Mouse (Mus musculus) heart, embryonic 11.5 days (tissue): ENCODE measurements around the gene Gm43064. TPM values are rescaled to one million over a fixed set of nuclear protein-coding genes. Genes with fewer than 3 reads are reported as not detected.

Source experiments
- ATAC-seq: fragments of 200-750 bp; cut with Nextera tagmentation; replicated peaks from 2 replicates; pipeline ENCODE4 v1.8.0; 2017; ENCODE audit warnings: moderate library complexity; ENCODE audit not compliant: insufficient number of reproducible peaks, low FRiP score, low TSS enrichment
- H3K27ac ChIP-seq: fragments of 300-500 bp; sonication (generic); 2 replicates; pipeline ENCODE4 v1.5.1; 2014; ENCODE audit warnings: mild to moderate bottlenecking, low read depth, low read length
- H3K27me3 ChIP-seq: fragments of 300-500 bp; sonication (generic); 2 replicates; pipeline ENCODE4 v1.6.1; 2014; ENCODE audit warnings: mild to moderate bottlenecking, low read length, mixed read lengths; ENCODE audit not compliant: control insufficient read depth, insufficient read depth
- H3K36me3 ChIP-seq: fragments of 300-500 bp; sonication (generic); 2 replicates; pipeline ENCODE4 v1.6.1; 2014; ENCODE audit warnings: mild to moderate bottlenecking, low read length, moderate library complexity, mixed read lengths; ENCODE audit not compliant: control insufficient read depth, insufficient read depth
- H3K4me1 ChIP-seq: fragments of 300-500 bp; sonication (generic); 2 replicates; pipeline ENCODE4 v1.6.1; 2014; ENCODE audit warnings: low read length; ENCODE audit not compliant: control insufficient read depth, insufficient read depth
- H3K4me2 ChIP-seq: fragments of 300-500 bp; sonication (generic); 2 replicates; pipeline ENCODE4 v1.6.1; 2014; ENCODE audit warnings: mild to moderate bottlenecking, moderate library complexity
- H3K4me3 ChIP-seq: fragments of 300-500 bp; sonication (generic); 2 replicates; pipeline ENCODE4 v1.5.1; 2014; ENCODE audit warnings: low read depth, low read length
- H3K9ac ChIP-seq: fragments of 300-500 bp; sonication (generic); 2 replicates; pipeline ENCODE4 v1.6.1; 2014; ENCODE audit warnings: mild to moderate bottlenecking, low read depth, low read length, moderate library complexity
- H3K9me3 ChIP-seq: fragments of 300-500 bp; sonication (generic); replicated peaks from 2 replicates; pipeline ENCODE4 v1.6.1; 2016; ENCODE audit warnings: low read length; ENCODE audit not compliant: control insufficient read depth
- WGBS: fragments of 180-500 bp; shearing (Covaris S2); extraction: QIAGEN DNeasy Blood & Tissue Kit; methylation state at CpG from one replicate; pipeline ENCODE4 v1.1.7; 2014; ENCODE audit not compliant: insufficient replicate concordance; 5-methylcytosine and 5-hydroxymethylcytosine counted together
- polyA plus RNA-seq: library from polyadenylated mRNA; unstranded; fragments of >200 nt; fragmentation: Nextera tagmentation; extraction: Ambion mirVana; gene quantifications from 2 replicates; pipeline ENCODE4 v1.2.1, GENCODE M21; 2014

The Gm43064 gene
- polyA plus RNA-seq, 1 experiment from 2014 or later, result 0.19 TPM

- H3K9me3 ChIP-seq, result no peaks in the 10 kb centered on the region
- H3K4me1 ChIP-seq, result no peaks in the 10 kb centered on the region
- 71% methylated on average over 4 of the region's 4 CpGs for WGBS
- no peaks in the 10 kb centered on the region for H3K27me3 ChIP-seq
- no peak overlapping the region for H3K4me3 ChIP-seq
- H3K36me3 ChIP-seq, result no peaks in the 10 kb centered on the region
- no peak for ATAC-seq
- H3K27ac ChIP-seq, result no peak overlapping the region
- no peak overlapping the region for H3K4me2 ChIP-seq
- no peak overlapping the region for H3K9ac ChIP-seq
Observed at GRCm38 (mm10) chr3:103868008-103868407, 58.6 kb downstream of the Gm43064 start.

- Histone ChIP-seq H3K9me3 (no peaks in the 10 kb centered on the region), H3K27ac (no peak overlapping the region), H3K4me1 (no peaks in the 10 kb centered on the region), H3K9ac (no peak overlapping the region), H3K36me3 (no peaks in the 10 kb centered on the region), H3K4me2 (no peak overlapping the region), H3K4me3 (no peak overlapping the region), H3K27me3 (no peaks in the 10 kb centered on the region)
- ATAC-seq, result no peak
- 65% methylated on average over 3 of the region's 3 CpGs for WGBS
Observed at GRCm38 (mm10) chr3:103872663-103873098, 63.3 kb downstream of the Gm43064 start.

- no peak overlapping the region for H3K27ac ChIP-seq
- H3K9ac ChIP-seq, result no peak overlapping the region
- H3K4me3 ChIP-seq, result no peak overlapping the region
- no peaks in the 10 kb centered on the region for H3K9me3 ChIP-seq
- H3K4me2 ChIP-seq, result no peak overlapping the region
- H3K4me1 ChIP-seq, result no peaks in the 10 kb centered on the region
- H3K27me3 ChIP-seq, result no peaks in the 10 kb centered on the region
- ATAC-seq, result no peak
- H3K36me3 ChIP-seq, result no peaks in the 10 kb centered on the region
- WGBS, result 54% methylated on average over 7 of the region's 7 CpGs
Observed at GRCm38 (mm10) chr3:103874329-103874728, 65.0 kb downstream of the Gm43064 start.

GRCm38 (mm10) chr3:103885946-103886345, 76.6 kb downstream of the Gm43064 start:
- no peak overlapping the region for H3K27ac ChIP-seq
- no peak overlapping the region for H3K4me3 ChIP-seq
- no peak for ATAC-seq
- no peaks in the 10 kb centered on the region for H3K9me3 ChIP-seq
- no peaks in the 10 kb centered on the region for H3K4me1 ChIP-seq
- H3K36me3 ChIP-seq, result no peaks in the 10 kb centered on the region
- no peak overlapping the region for H3K4me2 ChIP-seq
- H3K9ac ChIP-seq, result no peak overlapping the region
- H3K27me3 ChIP-seq, result no peaks in the 10 kb centered on the region
- 80% methylated on average over 11 of the region's 11 CpGs for WGBS

- WGBS, result 28% methylated on average over 3 of the region's 3 CpGs
- Histone ChIP-seq H3K4me3 (no peak overlapping the region), H3K4me2 (no peak overlapping the region), H3K4me1 (no peaks in the 10 kb centered on the region), H3K36me3 (no peaks in the 10 kb centered on the region), H3K27ac (no peak overlapping the region), H3K9ac (no peak overlapping the region), H3K27me3 (no peaks in the 10 kb centered on the region), H3K9me3 (no peaks in the 10 kb centered on the region)
- ATAC-seq, result no peak
Observed at GRCm38 (mm10) chr3:103887581-103887980, 78.2 kb downstream of the Gm43064 start.

Other genes starting within 250 kb of the Gm43064 start
- 0.18 and 0.59 TPM in 2 replicates for gene Syt6, start 234.3 kb upstream of the Gm43064 start, polyA plus RNA-seq
- 0.09 and 0.13 TPM in 2 replicates for gene Atg4a-ps, start 163.5 kb upstream of the Gm43064 start, polyA plus RNA-seq
- gene Olfml3, start 71.6 kb upstream of the Gm43064 start, polyA plus RNA-seq, result 21.8 and 22.4 TPM in 2 replicates
- not detected in 2 replicates for gene Gm10964, start 70.2 kb upstream of the Gm43064 start, polyA plus RNA-seq
- gene Hipk1, start 18.0 kb upstream of the Gm43064 start, polyA plus RNA-seq, result 12.2 and 12.7 TPM in 2 replicates
- gene Dclre1b, start 129 bp upstream of the Gm43064 start, polyA plus RNA-seq, result 23.4 and 27.5 TPM in 2 replicates
- 17.5 and 20.4 TPM in 2 replicates for gene Ap4b1, start 53 bp upstream of the Gm43064 start, polyA plus RNA-seq
- 0.36 and 0.66 TPM in 2 replicates for gene Bcl2l15, start 23.0 kb downstream of the Gm43064 start, polyA plus RNA-seq
- 0.90 and 1.8 TPM in 2 replicates for gene Ptpn22, start 50.2 kb downstream of the Gm43064 start, polyA plus RNA-seq
- 7.6 and 7.9 TPM in 2 replicates for gene Rsbn1, start 104.5 kb downstream of the Gm43064 start, polyA plus RNA-seq
- gene Phtf1, start 158.5 kb downstream of the Gm43064 start, polyA plus RNA-seq, result 18.7 and 18.9 TPM in 2 replicates